Mouse (Mus musculus) CH12.LX (cell line): Measurements from ENCODE around the gene Dapk3.

Experiments
- EP300 ChIP-seq: IDR thresholded peaks from 2 replicates; pipeline ENCODE4 v1.6.1; 2011; ENCODE audit warnings: low read length, improper control_type of control experiment
- POLR2A ChIP-seq: IDR thresholded peaks from 2 replicates; pipeline ENCODE4 v1.6.1; 2011; ENCODE audit warnings: low read depth, mild to moderate bottlenecking, improper control_type of control experiment, low read length

DNA sequence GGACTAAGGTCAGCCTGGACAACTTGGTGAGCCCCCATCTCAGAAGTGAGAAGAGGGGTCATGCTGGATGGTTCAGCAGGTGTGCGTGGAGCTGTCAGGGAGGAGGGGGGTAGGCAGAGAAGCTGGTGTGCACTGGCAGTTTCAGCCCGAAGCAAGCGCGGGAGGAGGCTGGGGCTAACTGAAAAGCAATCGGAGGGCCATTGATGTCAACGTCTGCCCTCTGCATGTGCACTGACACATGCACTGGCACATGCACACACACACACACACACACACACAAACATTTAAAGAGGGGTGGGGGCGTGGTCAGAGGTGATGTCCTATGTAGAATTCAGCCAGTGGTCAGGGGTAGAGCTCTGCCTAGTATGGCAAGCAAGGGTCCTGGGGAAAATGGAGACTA, 48.6 kb downstream of the Dapk3 start:
- TF ChIP-seq POLR2A (no peak), EP300 (no peak)
